Mouse (Mus musculus) ES-Bruce4 (cell line): Measurements from ENCODE around the gene Ap1s3.

ENCODE experiments used
- CTCF ChIP-seq: IDR thresholded peaks from one replicate; pipeline ENCODE4 v1.8.1; 2011; ENCODE audit warnings: low read depth, low read length
- EP300 ChIP-seq: IDR thresholded peaks from 2 replicates; pipeline ENCODE4 v1.6.1; 2011; ENCODE audit warnings: low read depth, low read length; ENCODE audit not compliant: insufficient read depth

- TF ChIP-seq CTCF (no peak), EP300 (no peak)
These were observed 38.4 kb upstream of the Ap1s3 start for GRCm38 (mm10) chr1:79710216-79710615.
